Comparison of ENCODE assay signal across 18 mouse cellular contexts in the genomic region with DNA sequence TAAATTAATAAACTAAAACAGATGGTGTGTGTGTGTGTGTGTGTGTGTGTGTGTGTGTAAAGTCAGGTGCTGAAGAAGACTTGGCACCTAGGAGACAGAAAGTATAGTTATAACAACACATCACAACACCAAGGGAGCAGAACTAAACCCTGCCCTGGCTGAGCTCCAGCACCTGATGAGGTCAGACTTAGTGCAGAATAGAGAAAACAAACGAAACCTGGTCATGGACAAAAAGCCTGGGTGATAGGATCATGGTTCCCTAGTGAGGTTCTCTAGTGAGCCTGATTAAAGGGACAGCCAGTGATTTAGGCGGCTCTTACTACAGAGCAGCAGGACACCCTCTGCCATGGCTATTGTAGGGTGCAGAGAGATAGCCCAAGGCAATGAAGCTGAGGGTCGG.
"Had no signal": no experiment of that assay in that cellular context is flagged by ENCODE, and none has a peak within 500 bp of the region (broad histone marks: within the 10 kb centered on the region; RNA-seq: fewer than 3 reads in every experiment).

No protein-coding gene starts in this region.

- H3K27me3 ChIP-seq: midbrain, embryonic 12.5 days; neural tube, embryonic 13.5 days; neural tube, embryonic 15.5 days had no signal

- DNase-seq: lung, embryonic 14.5 days; lung, postnatal 10 days; lung, postnatal 4 days; midbrain, embryonic 14.5 days; retina, postnatal 1 day; right cerebral cortex, adult 18-20 months; right cerebral cortex, postnatal 25 days; right cerebral cortex, postnatal 4 days; spleen, adult 18-20 months; thymus, adult 18-20 months; thymus, postnatal 14 days; thymus, postnatal 36 days had no signal

- H3K4me2 ChIP-seq: lung, embryonic 14.5 days; midbrain, embryonic 12.5 days; neural tube, embryonic 13.5 days; neural tube, embryonic 15.5 days had no signal

- H3K9ac ChIP-seq: lung, embryonic 14.5 days; midbrain, embryonic 12.5 days; neural tube, embryonic 13.5 days; neural tube, embryonic 15.5 days had no signal

- H3K36me3 ChIP-seq: midbrain, embryonic 10.5 days; midbrain, embryonic 12.5 days; neural tube, embryonic 13.5 days; neural tube, embryonic 15.5 days had no signal

- ATAC-seq: midbrain, embryonic 16.5 days had no signal

- H3K27ac ChIP-seq: midbrain, embryonic 10.5 days; midbrain, embryonic 12.5 days; neural tube, embryonic 13.5 days; neural tube, embryonic 15.5 days had no signal

- H3K4me1 ChIP-seq: midbrain, embryonic 10.5 days; midbrain, embryonic 12.5 days; neural tube, embryonic 13.5 days had no signal

- H3K4me3 ChIP-seq: midbrain, embryonic 10.5 days; midbrain, embryonic 12.5 days; myocyte; neural tube, embryonic 13.5 days; neural tube, embryonic 15.5 days had no signal

- H3K9me3 ChIP-seq: midbrain, embryonic 10.5 days; midbrain, embryonic 12.5 days; neural tube, embryonic 13.5 days; neural tube, embryonic 15.5 days had no signal
